ENCODE assay signal across 20 mouse cellular contexts in genomic region chr17:71135866-71136265, GRCm38 (mm10). TPM values are rescaled to one million over a fixed set of nuclear protein-coding genes. Genes with fewer than 3 reads are reported as not detected.
DNase-seq lines count a peak whose midpoint lies in the region; ATAC-seq and TF ChIP-seq lines count a peak whose summit lies in the region.
"Had no signal": no experiment of that assay in that cellular context is flagged by ENCODE, and none has a peak within 500 bp of the region (broad histone marks: within the 10 kb centered on the region; RNA-seq: fewer than 3 reads in every experiment).

No protein-coding gene starts in this region.

- no peak overlapping the region for H3K27ac ChIP-seq in forebrain, embryonic 10.5 days
- H3K27ac ChIP-seq in forebrain, embryonic 13.5 days, result no peak overlapping the region
- peak overlapping the region; percentile 48; the same call in 1 of the 2 replicates for H3K27ac ChIP-seq in layer of hippocampus, adult 2 months
- peak overlapping the region; percentile 99 for H3K27ac ChIP-seq in bone marrow macrophage, adult 2 months (ENCODE audit: insufficient read depth, low read depth, low read length)
- H3K27ac ChIP-seq: heart, embryonic 13.5 days; hindbrain, embryonic 15.5 days; intestine, embryonic 15.5 days; liver, embryonic 14.5 days; midbrain, embryonic 15.5 days had no signal

- no peak for TF ChIP-seq POLR2A in bone marrow macrophage, adult 2 months (IDR thresholded peaks at IDR 0.05; ENCODE audit: borderline replicate concordance, low read depth, low read length)

- no peaks in the 10 kb centered on the region for H3K9me3 ChIP-seq in forebrain, embryonic 10.5 days
- no peaks in the 10 kb centered on the region for H3K9me3 ChIP-seq in forebrain, embryonic 13.5 days (replicated peaks)
- H3K9me3 ChIP-seq: heart, embryonic 13.5 days; hindbrain, embryonic 15.5 days; intestine, embryonic 15.5 days; midbrain, embryonic 15.5 days had no signal

- ATAC-seq in forebrain, embryonic 13.5 days, result no peak
- ATAC-seq: forebrain, embryonic 14.5 days; intestine, embryonic 15.5 days; midbrain, embryonic 15.5 days had no signal

- TF ChIP-seq CTCF in layer of hippocampus, adult 2 months (conservative IDR thresholded peaks at IDR 0.05), result no peak
- TF ChIP-seq CTCF in bone marrow macrophage, adult 2 months (IDR thresholded peaks at IDR 0.05; ENCODE audit: low read depth, low read length), result no peak

- WGBS in forebrain, embryonic 10.5 days, result 90% methylated on average over 5 of the region's 5 CpGs
- WGBS in forebrain, embryonic 13.5 days, result 89% methylated on average over 5 of the region's 5 CpGs

- H3K36me3 ChIP-seq in forebrain, embryonic 10.5 days (replicated peaks), result no peaks in the 10 kb centered on the region
- no peaks in the 10 kb centered on the region for H3K36me3 ChIP-seq in forebrain, embryonic 13.5 days (ENCODE audit: poor library complexity, severe bottlenecking)
- H3K36me3 ChIP-seq: heart, embryonic 13.5 days; hindbrain, embryonic 15.5 days; intestine, embryonic 15.5 days; midbrain, embryonic 15.5 days had no signal

- H3K4me1 ChIP-seq in forebrain, embryonic 10.5 days, result no peaks in the 10 kb centered on the region
- H3K4me1 ChIP-seq in forebrain, embryonic 13.5 days, result no peaks in the 10 kb centered on the region
- peaks cover 42% of the 10 kb centered on the region for H3K4me1 ChIP-seq in bone marrow macrophage, adult 2 months (ENCODE audit: control insufficient read depth, insufficient read depth, low read length)
- H3K4me1 ChIP-seq: intestine, embryonic 15.5 days; midbrain, embryonic 15.5 days had no signal

- H3K4me2 ChIP-seq in forebrain, embryonic 13.5 days, result no peak overlapping the region
- H3K4me2 ChIP-seq: heart, embryonic 13.5 days; hindbrain, embryonic 15.5 days; intestine, embryonic 15.5 days; midbrain, embryonic 15.5 days had no signal

- no peaks in the 10 kb centered on the region for H3K27me3 ChIP-seq in forebrain, embryonic 10.5 days (ENCODE audit: poor library complexity, severe bottlenecking)
- no peaks in the 10 kb centered on the region for H3K27me3 ChIP-seq in forebrain, embryonic 13.5 days
- H3K27me3 ChIP-seq: heart, embryonic 13.5 days; hindbrain, embryonic 15.5 days; intestine, embryonic 15.5 days; midbrain, embryonic 15.5 days had no signal

- H3K4me3 ChIP-seq in forebrain, embryonic 10.5 days, result no peak overlapping the region
- no peak overlapping the region for H3K4me3 ChIP-seq in forebrain, embryonic 13.5 days
- H3K4me3 ChIP-seq in layer of hippocampus, adult 2 months, result no peak overlapping the region
- no peak overlapping the region for H3K4me3 ChIP-seq in bone marrow macrophage, adult 2 months (ENCODE audit: insufficient read depth, low read length)
- H3K4me3 ChIP-seq: heart, embryonic 13.5 days; hindbrain, embryonic 15.5 days; intestine, embryonic 15.5 days; midbrain, embryonic 15.5 days had no signal

- H3K9ac ChIP-seq in forebrain, embryonic 13.5 days, result no peak overlapping the region
- H3K9ac ChIP-seq: heart, embryonic 13.5 days; hindbrain, embryonic 15.5 days; intestine, embryonic 15.5 days; liver, embryonic 14.5 days; midbrain, embryonic 15.5 days had no signal

- peak; percentile 8 for DNase-seq in forebrain, embryonic 10.5 days (ENCODE audit: extremely low spot score, low spot score)
- no peak for DNase-seq in layer of hippocampus, adult 2 months (ENCODE audit: low spot score in 2 of 2)
- no peak for DNase-seq in layer of hippocampus, adult 8-10 months (ENCODE audit: low spot score in 2 of 2)
- peak; percentile 51 to 61 for DNase-seq in kidney, postnatal 36 days
- DNase-seq in thymus, postnatal 14 days, result no peak
- no peak for DNase-seq in right cerebral cortex, postnatal 36 days (ENCODE audit: low spot score in 2 of 2)
- DNase-seq: adrenal gland, adult 2 months; cerebellum, adult 9-10 months; heart, postnatal 4 days; left cerebral cortex, postnatal 4 days; right cerebral cortex, postnatal 14 days; thymus, adult 2 months had no signal

RNA-seq across cellular contexts. Expression of gene Lpin2, which starts 46.5 kb away (rescaled TPM):
- 47.6 and 48.0 TPM in 2 replicates for polyA plus RNA-seq in forebrain, embryonic 10.5 days (2016; fragmentation: Nextera tagmentation; extraction: Ambion mirVana)
- polyA plus RNA-seq in forebrain, embryonic 13.5 days (2015; fragmentation: Nextera tagmentation; extraction: Ambion mirVana), result 34.1 and 37.5 TPM in 2 replicates
- total RNA-seq in layer of hippocampus, adult 2 months (2021), result 100 to 1,000 TPM in 1 of 2 experiments, 10 to 100 TPM in 1; 95.8 to 109 TPM
- total RNA-seq in layer of hippocampus, adult 8-10 months (2022), result 100 to 1,000 TPM in 2 of 4 experiments, 10 to 100 TPM in 2; 87.1 to 123 (median 105) TPM
- 122 and 133 TPM in 2 replicates for polyA plus RNA-seq in bone marrow macrophage, adult 2 months (2012; ENCODE audit: insufficient read depth, insufficient read length, missing spikeins)

Comparison
In these comparisons a context has a peak if more than half of its experiments do, and no peak if none do; other contexts are left out.
1. DNase-seq: peak in forebrain, embryonic 10.5 days (single experiment) and kidney, postnatal 36 days (2 of 2); none in layer of hippocampus, adult 2 months (0 of 2), layer of hippocampus, adult 8-10 months (0 of 2), thymus, postnatal 14 days (single experiment) and right cerebral cortex, postnatal 36 days (0 of 2).
2. H3K27ac ChIP-seq: peak in layer of hippocampus, adult 2 months (single experiment) and bone marrow macrophage, adult 2 months (single experiment); none in forebrain, embryonic 10.5 days (single experiment) and forebrain, embryonic 13.5 days (single experiment).